Mouse (Mus musculus): ENCODE data around the gene Cideb. TPM values are rescaled to one million over a fixed set of nuclear protein-coding genes. Genes with fewer than 3 reads are reported as not detected.

Cideb gene
- 0.31 and 0.45 TPM in 2 replicates for polyA plus RNA-seq (2012)

DNA sequence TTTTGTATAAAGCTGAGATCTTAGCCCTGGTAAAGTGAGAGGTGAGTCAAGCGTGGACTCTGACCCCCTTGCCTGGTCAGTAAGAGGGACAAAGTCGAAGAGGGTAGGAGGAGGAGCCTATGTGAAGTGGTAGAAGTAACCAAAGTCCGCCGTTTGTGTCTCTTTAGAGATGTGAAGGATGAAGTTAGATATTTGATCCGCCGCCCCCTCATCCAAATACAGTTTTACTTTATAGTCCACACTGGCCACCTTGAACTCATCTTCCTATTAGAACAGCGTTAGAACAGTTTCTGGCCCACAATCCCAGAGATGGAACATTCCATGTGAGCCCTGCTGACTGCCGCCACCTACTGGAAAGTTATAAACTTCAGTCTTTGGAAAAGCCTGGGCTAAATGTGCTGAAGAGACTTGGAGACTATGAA is at the start of gene Cideb:
Gene Cideb (minus strand): TSS at position 96 of the 422 bp plus-strand sequence.

DNA sequence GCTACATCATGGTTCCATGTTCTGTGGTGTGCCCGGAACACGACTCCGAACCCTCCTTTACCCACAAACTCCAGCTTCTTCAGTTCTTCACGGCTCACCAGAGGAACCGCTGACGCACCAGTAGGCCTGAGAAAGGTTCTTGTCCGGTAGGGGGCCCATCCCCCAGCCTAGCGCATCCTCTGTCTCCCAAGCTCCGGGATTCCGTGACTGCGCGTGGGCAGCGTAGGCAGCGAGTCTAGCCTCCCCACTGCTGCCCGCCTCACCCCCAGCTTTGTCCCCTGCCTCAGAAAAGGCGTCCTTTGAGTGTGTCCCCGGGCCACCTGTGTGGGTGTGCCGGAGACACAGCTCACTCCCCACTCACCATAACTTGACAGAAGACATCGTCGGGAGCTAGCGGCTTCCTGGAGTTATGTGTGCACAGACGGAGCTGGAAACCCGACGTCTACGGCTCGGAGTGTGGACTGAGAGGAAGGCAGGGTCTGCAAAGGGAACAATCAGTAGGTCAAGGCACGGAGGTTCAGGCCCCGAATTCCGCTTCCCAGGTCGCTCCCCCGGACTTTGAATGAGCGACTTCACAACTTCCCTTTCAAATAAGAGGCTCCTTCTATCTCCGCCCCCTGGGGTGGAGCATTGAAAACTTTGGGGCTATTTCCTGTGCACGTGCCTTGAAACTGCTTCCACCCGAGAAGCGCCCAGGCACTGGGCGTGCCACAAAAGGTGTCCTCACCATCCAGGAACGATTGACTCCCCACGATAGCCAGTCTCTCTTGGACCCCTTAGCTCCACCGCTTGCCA is 30.2 kb upstream of the Cideb start, which contains the start of gene Ripk3:
Gene Ripk3 (minus strand): TSS at position 610 of the 795 bp plus-strand sequence.

DNA sequence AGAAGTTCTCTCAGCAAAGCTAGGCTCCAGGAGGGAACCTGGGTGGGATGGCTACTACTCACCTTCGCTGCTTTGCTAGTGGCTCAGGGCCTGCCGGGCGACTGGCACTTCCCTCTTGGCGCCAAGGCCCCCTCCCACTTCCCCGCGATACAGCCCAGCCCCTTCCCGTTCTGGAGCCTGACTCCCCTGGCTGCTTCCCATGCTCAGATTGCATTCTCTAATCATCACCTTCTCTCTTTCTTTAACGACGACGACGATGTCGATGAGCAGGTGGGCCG is 25.6 kb upstream of the Cideb start, which contains the start of gene Adcy4:
Gene Adcy4 (minus strand): TSS at position 138 of the 278 bp plus-strand sequence.

DNA sequence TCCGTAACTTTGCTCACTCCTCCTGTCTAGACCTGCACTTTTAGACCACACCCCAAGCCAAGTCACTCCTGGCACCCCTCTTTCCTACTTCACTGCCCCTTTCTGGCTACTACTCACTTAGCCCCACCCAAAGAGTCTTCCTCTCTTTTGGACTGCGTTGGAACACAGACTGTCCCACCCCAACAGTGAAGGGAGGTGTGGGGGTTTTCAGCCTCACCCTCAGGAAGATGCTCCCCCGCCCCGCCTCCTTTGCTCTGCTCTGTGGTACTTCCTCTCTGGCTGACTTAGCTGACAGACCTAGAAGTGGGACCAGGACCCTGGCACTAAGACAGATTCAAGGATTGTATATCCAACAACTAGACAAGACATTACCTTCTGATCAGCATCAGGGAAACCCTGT is 7.4 kb upstream of the Cideb start, which contains the start of gene Ltb4r1:
Gene Ltb4r1 (plus strand): TSS at position 267 of the 400 bp plus-strand sequence.

DNA sequence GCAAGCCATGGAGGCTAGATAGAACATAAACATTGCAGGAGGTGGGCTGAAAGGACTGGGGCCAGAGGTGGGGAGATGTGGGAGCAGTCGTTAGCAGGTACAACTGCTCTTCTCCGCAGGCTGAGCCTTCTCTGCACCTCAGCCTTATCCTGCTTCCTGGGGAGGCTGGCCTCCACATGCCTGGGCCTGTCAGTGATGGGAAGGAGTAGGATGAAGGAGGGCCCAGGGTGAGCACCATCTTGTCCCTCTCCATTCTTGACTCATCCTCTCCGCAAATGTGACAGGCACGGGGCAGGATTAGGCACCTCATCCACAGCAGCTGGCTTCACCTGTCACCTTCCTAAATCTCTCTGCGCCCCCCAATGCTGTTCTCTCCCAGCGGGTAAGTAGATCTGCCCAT is 2.9 kb upstream of the Cideb start, which contains the start of gene Ltb4r2:
Gene Ltb4r2 (plus strand): TSS at position 266 of the 400 bp plus-strand sequence.

DNA sequence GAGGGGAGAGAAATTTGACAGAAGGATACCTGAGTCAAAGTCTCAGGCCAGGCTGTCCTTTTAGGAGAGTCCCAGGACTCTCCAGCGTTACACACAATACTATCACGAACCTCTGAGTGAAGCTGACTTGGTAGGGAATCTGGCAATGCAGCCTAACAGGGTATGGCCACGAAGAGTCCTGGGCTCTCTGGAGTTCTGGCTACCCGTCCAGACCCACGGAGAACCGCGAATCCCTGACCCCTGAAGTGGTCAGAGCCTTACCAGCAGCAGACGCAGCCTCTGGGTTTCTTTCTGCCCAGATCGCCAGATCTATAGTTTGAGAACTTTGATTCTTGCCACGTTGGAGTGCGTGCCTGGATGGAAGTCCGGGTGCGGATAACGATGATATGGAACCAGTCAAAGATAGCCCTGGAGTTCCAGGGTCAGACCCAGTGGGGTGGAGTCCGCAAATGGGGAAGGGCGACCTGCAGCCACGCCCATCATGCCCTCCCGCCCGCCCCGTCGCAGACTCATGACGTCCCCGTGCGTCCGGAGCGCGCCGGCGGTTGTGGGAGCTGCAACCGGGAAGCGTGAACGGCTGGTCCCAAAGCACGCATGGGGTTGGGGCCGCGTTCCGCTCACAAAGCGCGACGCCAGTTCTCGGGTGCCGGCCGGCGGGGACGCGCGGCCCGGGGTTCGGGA is 12.9 kb downstream of the Cideb start, which contains the start of the genes Dhrs1 and Nop9:
Gene Dhrs1 (minus strand): TSS at position 511 of the 681 bp plus-strand sequence.
Gene Nop9 (plus strand): TSS at position 514 of the 681 bp plus-strand sequence.

DNA sequence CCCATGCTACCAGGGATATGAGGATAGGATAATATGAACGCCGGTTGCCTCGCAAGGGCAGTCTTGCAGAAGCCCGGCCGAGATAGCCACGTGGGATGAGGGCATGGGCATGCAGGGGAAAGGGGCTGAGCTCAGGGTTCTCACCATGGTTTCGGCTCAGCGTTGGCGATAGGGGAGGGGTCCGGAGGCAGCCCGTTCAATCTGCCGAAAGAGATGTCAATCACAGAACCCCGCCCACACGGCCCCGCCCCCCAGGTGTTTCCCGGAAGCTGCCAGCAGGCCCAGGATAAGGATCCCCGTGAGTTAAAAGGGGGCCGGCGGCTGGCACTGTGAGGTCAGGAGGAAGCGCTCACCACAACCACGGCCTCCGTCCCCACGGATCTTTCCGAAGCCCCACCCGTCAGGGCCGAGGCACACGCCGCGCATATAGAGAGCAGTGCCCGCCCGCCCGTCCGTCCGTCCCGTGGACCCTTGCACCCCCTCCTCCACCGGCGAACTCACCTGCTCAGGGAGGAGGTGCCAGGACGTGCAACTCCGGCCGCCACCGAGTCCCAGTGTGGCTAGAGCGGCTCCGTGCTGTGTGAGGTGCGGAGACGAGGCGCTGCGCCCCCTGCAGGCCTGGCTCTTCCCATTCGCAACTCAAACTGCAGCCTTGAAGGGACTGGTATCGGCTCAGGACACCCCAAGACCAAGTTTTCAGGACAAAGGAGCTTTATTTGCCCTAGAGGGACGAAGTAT is 36.4 kb downstream of the Cideb start, which contains the start of gene Rabggta:
Gene Rabggta (minus strand): TSS at position 564 of the 738 bp plus-strand sequence.

DNA sequence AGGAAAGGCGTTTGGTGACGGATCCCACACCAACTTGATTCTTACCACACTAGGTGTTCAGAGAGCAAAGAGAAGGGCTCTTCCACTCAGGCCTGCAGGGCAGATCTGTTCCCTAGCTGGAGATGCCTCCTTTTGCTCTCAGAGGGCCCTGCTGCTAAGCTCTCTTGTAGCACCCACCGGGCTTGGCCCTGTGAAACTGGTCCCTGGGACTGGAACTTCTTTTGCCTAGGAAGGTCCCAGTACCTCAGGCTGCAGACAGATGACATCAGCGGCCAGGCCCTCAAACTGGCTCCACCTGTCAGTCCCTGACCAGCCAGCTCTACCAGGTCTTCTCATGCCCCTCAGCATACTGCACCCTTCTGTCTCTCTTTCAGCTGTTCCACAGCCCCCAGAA is 44.5 kb downstream of the Cideb start, which contains the start of gene Tgm1:
Gene Tgm1 (minus strand): TSS at position 198 of the 394 bp plus-strand sequence.

Other genes with a start within 250 kb of the Cideb start
- gene Cpne6, start 248.0 kb downstream of the Cideb start, polyA plus RNA-seq (2012), result not detected in 2 replicates
- not detected in 2 replicates for gene Nrl, start 233.5 kb downstream of the Cideb start, polyA plus RNA-seq (2012)
- 86.4 and 95.5 TPM in 2 replicates for gene Pck2, start 218.2 kb downstream of the Cideb start, polyA plus RNA-seq (2012)
- gene Dcaf11, start 198.5 kb downstream of the Cideb start, polyA plus RNA-seq (2012), result 55.9 and 75.4 TPM in 2 replicates
- gene A730061H03Rik, start 198.1 kb downstream of the Cideb start, polyA plus RNA-seq (2012), result 0.47 and 0.96 TPM in 2 replicates
- gene Fitm1, start 182.8 kb downstream of the Cideb start, polyA plus RNA-seq (2012), result 0.60 and 1.2 TPM in 2 replicates
- 244 and 281 TPM in 2 replicates for gene Psme1, start 180.3 kb downstream of the Cideb start, polyA plus RNA-seq (2012)
- gene Emc9, start 173.2 kb downstream of the Cideb start, polyA plus RNA-seq (2012), result 8.4 and 8.5 TPM in 2 replicates
- 82.1 TPM in 2 replicates for gene Psme2, start 167.3 kb downstream of the Cideb start, polyA plus RNA-seq (2012)
- gene Rnf31, start 166.8 kb downstream of the Cideb start, polyA plus RNA-seq (2012), result 31.2 and 32.0 TPM in 2 replicates
- 88.9 and 109 TPM in 2 replicates for gene Irf9, start 154.9 kb downstream of the Cideb start, polyA plus RNA-seq (2012)
- gene Rec8, start 140.4 kb downstream of the Cideb start, polyA plus RNA-seq (2012), result 18.2 and 29.4 TPM in 2 replicates
- 62.9 and 90.9 TPM in 2 replicates for gene Ipo4, start 122.5 kb downstream of the Cideb start, polyA plus RNA-seq (2012)
- 1.4 and 1.5 TPM in 2 replicates for gene Gm49378, start 120.6 kb downstream of the Cideb start, polyA plus RNA-seq (2012)
- gene Tm9sf1, start 114.7 kb downstream of the Cideb start, polyA plus RNA-seq (2012), result 19.0 and 19.4 TPM in 2 replicates
- 0.07 TPM in 1 of 2 replicates, not detected in the other for gene Tssk4, start 108.3 kb downstream of the Cideb start, polyA plus RNA-seq (2012)
- gene Mdp1, start 98.0 kb downstream of the Cideb start, polyA plus RNA-seq (2012), result 13.6 and 17.8 TPM in 2 replicates
- 23.9 and 24.7 TPM in 2 replicates for gene Gmpr2, start 86.5 kb downstream of the Cideb start, polyA plus RNA-seq (2012)
- 102 and 110 TPM in 2 replicates for gene Nedd8, start 86.3 kb downstream of the Cideb start, polyA plus RNA-seq (2012)
- gene Tinf2, start 76.6 kb downstream of the Cideb start, polyA plus RNA-seq (2012), result 31.6 and 41.8 TPM in 2 replicates
- gene Tgm1, start 44.5 kb downstream of the Cideb start, polyA plus RNA-seq (2012), result 4.6 and 5.6 TPM in 2 replicates
- 30.6 and 31.0 TPM in 2 replicates for gene Rabggta, start 36.2 kb downstream of the Cideb start, polyA plus RNA-seq (2012)
- gene Dhrs1, start 12.8 kb downstream of the Cideb start, polyA plus RNA-seq (2012), result 3.9 and 5.5 TPM in 2 replicates
- 30.4 and 53.0 TPM in 2 replicates for gene Nop9, start 12.8 kb downstream of the Cideb start, polyA plus RNA-seq (2012)
- gene Ltb4r2, start 3.0 kb upstream of the Cideb start, polyA plus RNA-seq (2012), result 0.83 and 1.1 TPM in 2 replicates
- gene Ltb4r1, start 7.5 kb upstream of the Cideb start, polyA plus RNA-seq (2012), result 33.3 and 45.8 TPM in 2 replicates
- gene Adcy4, start 25.6 kb upstream of the Cideb start, polyA plus RNA-seq (2012), result 0.09 and 0.10 TPM in 2 replicates
- 63.9 and 71.4 TPM in 2 replicates for gene Ripk3, start 30.4 kb upstream of the Cideb start, polyA plus RNA-seq (2012)
- gene Nfatc4, start 64.7 kb upstream of the Cideb start, polyA plus RNA-seq (2012), result 0.15 and 0.40 TPM in 2 replicates
- 4.9 and 6.6 TPM in 2 replicates for gene Nynrin, start 95.6 kb upstream of the Cideb start, polyA plus RNA-seq (2012)
- gene Cbln3, start 125.9 kb upstream of the Cideb start, polyA plus RNA-seq (2012), result 0.09 and 0.34 TPM in 2 replicates
- 10.5 and 16.6 TPM in 2 replicates for gene Khnyn, start 126.5 kb upstream of the Cideb start, polyA plus RNA-seq (2012)
- gene Sdr39u1, start 141.8 kb upstream of the Cideb start, polyA plus RNA-seq (2012), result 10.6 and 15.2 TPM in 2 replicates
- 0.06 TPM in 1 of 2 replicates, not detected in the other for gene Cma1, start 186.2 kb upstream of the Cideb start, polyA plus RNA-seq (2012)
- not detected in 2 replicates for gene Cma2, start 192.5 kb upstream of the Cideb start, polyA plus RNA-seq (2012)